Mouse (Mus musculus): ENCODE data around the gene Pex13. TPM values are rescaled to one million over a fixed set of nuclear protein-coding genes. Genes with fewer than 3 reads are reported as not detected.
A peak's percentile ranks its signal among the peaks of the same experiment; 100 is the strongest.
"Not testable (repeated sequence)": the region's sequence is repeated elsewhere in the genome, so short reads cannot be mapped to it uniquely, and the experiment has no call there.

Gene Pex13
- polyA plus RNA-seq, 1 experiment from 2014 or later, result 28.8 TPM

- Histone ChIP-seq H3K36me3 (peaks cover 13% of the 10 kb centered on the region), H3K4me3 (peak within 1 kb of the TSS; percentile 85), H3K9me3 (no peaks in the 10 kb centered on the region), H3K4me1 (replicated peaks) (peaks cover 13% of the 10 kb centered on the region), H3K27ac (peak within 1 kb of the TSS; percentile 97), H3K27me3 (ENCODE audit: insufficient read depth, poor library complexity, severe bottlenecking) (no peaks in the 10 kb centered on the region)
- WGBS, result under 1% methylated on average over 102 of the region's 103 CpGs
- peak; percentile 92 for DNase-seq (ENCODE audit: low spot score)
These were observed 32.5 kb downstream of the Pex13 start, which contains the start of gene 0610010F05Rik for GRCm38 (mm10) chr11:23632945-23633878. Gene 0610010F05Rik, minus strand, starts transcription at chr11:23633639.

GRCm38 (mm10) chr11:23630664-23631063 lies 35.1 kb downstream of the Pex13 start:
- Histone ChIP-seq H3K4me3 (no peak overlapping the region), H3K27me3 (ENCODE audit: insufficient read depth, poor library complexity, severe bottlenecking) (no peaks in the 10 kb centered on the region), H3K36me3 (peaks cover 17% of the 10 kb centered on the region), H3K4me1 (replicated peaks) (peaks cover 13% of the 10 kb centered on the region), H3K27ac (no peak overlapping the region), H3K9me3 (no peaks in the 10 kb centered on the region)
- DNase-seq (ENCODE audit: low spot score), result no peak

- no peak overlapping the region for H3K27ac ChIP-seq
- H3K9me3 ChIP-seq, result no peaks in the 10 kb centered on the region
- no peaks in the 10 kb centered on the region for H3K4me1 ChIP-seq (replicated peaks)
- 87% methylated on average over 5 of the region's 5 CpGs for WGBS
- no peaks in the 10 kb centered on the region for H3K27me3 ChIP-seq (ENCODE audit: insufficient read depth, poor library complexity, severe bottlenecking)
- no peak overlapping the region for H3K4me3 ChIP-seq
- no peak for DNase-seq (ENCODE audit: low spot score)
- peaks cover 53% of the 10 kb centered on the region for H3K36me3 ChIP-seq
These were observed 46.8 kb downstream of the Pex13 start for GRCm38 (mm10) chr11:23618995-23619394.

GRCm38 (mm10) chr11:23614546-23614945 lies 51.2 kb downstream of the Pex13 start:
- no peaks in the 10 kb centered on the region for H3K9me3 ChIP-seq
- no peaks in the 10 kb centered on the region for H3K4me1 ChIP-seq (replicated peaks)
- DNase-seq (ENCODE audit: low spot score), result no peak
- WGBS, result 90% methylated on average over 5 of the region's 5 CpGs
- peaks cover 55% of the 10 kb centered on the region for H3K36me3 ChIP-seq
- no peak overlapping the region for H3K27ac ChIP-seq
- no peak overlapping the region for H3K4me3 ChIP-seq
- H3K27me3 ChIP-seq (ENCODE audit: insufficient read depth, poor library complexity, severe bottlenecking), result no peaks in the 10 kb centered on the region

GRCm38 (mm10) chr11:23607291-23607690 lies 58.5 kb downstream of the Pex13 start:
- not testable (repeated sequence) for H3K9me3 ChIP-seq; DNase-seq (ENCODE audit: low spot score); H3K4me3 ChIP-seq; H3K27me3 ChIP-seq (ENCODE audit: insufficient read depth, poor library complexity, severe bottlenecking); H3K27ac ChIP-seq; H3K4me1 ChIP-seq (replicated peaks)
- H3K36me3 ChIP-seq, result peaks cover 86% of the 10 kb centered on the region
- WGBS, result 90% methylated on average over 6 of the region's 6 CpGs

Other genes starting within 250 kb of the Pex13 start
- 114 and 131 TPM in 2 replicates for gene Ahsa2, start 167.9 kb downstream of the Pex13 start, polyA plus RNA-seq (2016; fragmentation: Nextera tagmentation; extraction: Ambion mirVana)
- not detected in 2 replicates for gene 1700093K21Rik, start 144.8 kb downstream of the Pex13 start, polyA plus RNA-seq (2016; fragmentation: Nextera tagmentation; extraction: Ambion mirVana)
- 41.7 and 50.7 TPM in 2 replicates for gene 0610010F05Rik, start 32.3 kb downstream of the Pex13 start, polyA plus RNA-seq (2016; fragmentation: Nextera tagmentation; extraction: Ambion mirVana)
- gene Pus10, start 285 bp downstream of the Pex13 start, polyA plus RNA-seq (2016; fragmentation: Nextera tagmentation; extraction: Ambion mirVana), result 17.7 and 20.5 TPM in 2 replicates
- 0.35 and 0.58 TPM in 2 replicates for gene Rel, start 105.0 kb upstream of the Pex13 start, polyA plus RNA-seq (2016; fragmentation: Nextera tagmentation; extraction: Ambion mirVana)
- 17.2 and 17.5 TPM in 2 replicates for gene Papolg, start 229.3 kb upstream of the Pex13 start, polyA plus RNA-seq (2016; fragmentation: Nextera tagmentation; extraction: Ambion mirVana)

Measured in hindbrain, embryonic 10.5 days (tissue).